Mouse (Mus musculus) liver (tissue): Measurements from ENCODE around the gene Spesp1.
A peak's percentile ranks its signal among the peaks of the same experiment; 100 is the strongest.

Source experiments
- DNase-seq: peaks from one replicate; pipeline ENCODE4 v3.0.0-alpha.2; 2020; ENCODE audit warnings: mixed read lengths

Gene Spesp1

GRCm38 (mm10) chr9:62245612-62246379 lies 36.2 kb downstream of the Spesp1 start:
- no peak for DNase-seq

- no peak for DNase-seq
Observed at GRCm38 (mm10) chr9:62244612-62245010, 37.4 kb downstream of the Spesp1 start.

- peak; percentile 78 for DNase-seq
Observed at GRCm38 (mm10) chr9:62243991-62244611, 37.9 kb downstream of the Spesp1 start.

GRCm38 (mm10) chr9:62240036-62240435 lies 42.0 kb downstream of the Spesp1 start:
- DNase-seq: no peak

GRCm38 (mm10) chr9:62237381-62237980 lies 44.5 kb downstream of the Spesp1 start:
- no peak for DNase-seq

GRCm38 (mm10) chr9:62235501-62235900 lies 46.5 kb downstream of the Spesp1 start:
- no peak for DNase-seq

- no peak for DNase-seq
Observed at GRCm38 (mm10) chr9:62232649-62233048, 49.4 kb downstream of the Spesp1 start.

GRCm38 (mm10) chr9:62231046-62231445 lies 51.0 kb downstream of the Spesp1 start:
- no peak for DNase-seq

- DNase-seq: no peak
Observed at GRCm38 (mm10) chr9:62229985-62230384, 52.0 kb downstream of the Spesp1 start.

GRCm38 (mm10) chr9:62222481-62222880 lies 59.5 kb downstream of the Spesp1 start:
- DNase-seq: no peak

- DNase-seq: no peak
Observed at GRCm38 (mm10) chr9:62222029-62222428, 60.0 kb downstream of the Spesp1 start.
